ENCODE assay signal across 20 mouse cellular contexts in the genomic region with DNA sequence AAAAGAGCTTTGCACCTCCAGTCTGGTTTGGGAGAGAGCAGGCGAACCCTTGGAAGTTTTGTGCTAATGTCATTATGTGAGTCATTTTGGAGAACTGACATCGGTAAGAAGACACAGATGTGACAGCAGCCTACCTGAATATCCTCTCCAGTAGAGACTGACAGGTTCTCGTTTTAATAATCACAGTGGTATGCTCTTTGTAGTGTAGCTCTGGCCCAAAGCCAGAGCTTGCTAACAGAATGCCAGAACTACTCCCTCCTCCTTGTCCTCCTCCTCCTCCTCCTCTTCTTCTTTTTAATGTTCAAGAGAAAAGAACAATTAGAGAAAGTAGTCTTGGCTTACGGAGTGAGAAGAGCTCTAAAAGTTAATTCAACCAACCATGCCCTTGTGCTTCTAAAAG. TPM values are rescaled to one million over a fixed set of nuclear protein-coding genes. Genes with fewer than 3 reads are reported as not detected.
A peak's percentile ranks its signal among the peaks of the same experiment; 100 is the strongest.
DNase-seq lines count a peak whose midpoint lies in the region; ATAC-seq lines count a peak whose summit lies in the region.
"Had no signal": no experiment of that assay in that cellular context is flagged by ENCODE, and none has a peak within 500 bp of the region (broad histone marks: within the 10 kb centered on the region; RNA-seq: fewer than 3 reads in every experiment).

No protein-coding gene starts in this region.

- peak overlapping the region; percentile 81; the same call in 1 of the 2 replicates for H3K27ac ChIP-seq in embryonic facial prominence, embryonic 13.5 days
- no peak overlapping the region for H3K27ac ChIP-seq in embryonic facial prominence, embryonic 10.5 days (replicated peaks)
- H3K27ac ChIP-seq in intestine, embryonic 16.5 days (ENCODE audit: low read length), result peak overlapping the region; percentile 36; the same call in 1 of the 2 replicates
- no peak overlapping the region for H3K27ac ChIP-seq in intestine, embryonic 15.5 days
- peak overlapping the region; percentile 10; the same call in 1 of the 2 replicates for H3K27ac ChIP-seq in forebrain, embryonic 16.5 days (ENCODE audit: low read length)
- no peak overlapping the region for H3K27ac ChIP-seq in liver, embryonic 12.5 days
- H3K27ac ChIP-seq: gastrocnemius, adult 2 months; kidney, postnatal 0 days; liver, embryonic 13.5 days; neural tube, embryonic 12.5 days had no signal

- peak overlapping the region; percentile 44; the same call in 1 of the 2 replicates for H3K4me2 ChIP-seq in embryonic facial prominence, embryonic 13.5 days
- H3K4me2 ChIP-seq in intestine, embryonic 16.5 days (ENCODE audit: low read depth, low read length), result no peak overlapping the region
- no peak overlapping the region for H3K4me2 ChIP-seq in intestine, embryonic 15.5 days (replicated peaks)
- no peak overlapping the region for H3K4me2 ChIP-seq in forebrain, embryonic 16.5 days (ENCODE audit: low read length)
- H3K4me2 ChIP-seq in liver, embryonic 12.5 days, result no peak overlapping the region

- WGBS in embryonic facial prominence, embryonic 13.5 days, result 43% methylated on average over 4 of the region's 4 CpGs
- WGBS in embryonic facial prominence, embryonic 10.5 days, result 75% methylated on average over 4 of the region's 4 CpGs
- 62% methylated on average over 4 of the region's 4 CpGs for WGBS in intestine, embryonic 16.5 days
- 59% methylated on average over 4 of the region's 4 CpGs for WGBS in intestine, embryonic 15.5 days
- WGBS in forebrain, embryonic 16.5 days, result 34% methylated on average over 4 of the region's 4 CpGs
- 66% methylated on average over 4 of the region's 4 CpGs for WGBS in liver, embryonic 12.5 days (ENCODE audit: insufficient replicate concordance)

- H3K9me3 ChIP-seq in embryonic facial prominence, embryonic 13.5 days, result no peaks in the 10 kb centered on the region
- no peaks in the 10 kb centered on the region for H3K9me3 ChIP-seq in embryonic facial prominence, embryonic 10.5 days
- H3K9me3 ChIP-seq in intestine, embryonic 16.5 days (ENCODE audit: control insufficient read depth, low read length), result no peaks in the 10 kb centered on the region
- no peaks in the 10 kb centered on the region for H3K9me3 ChIP-seq in intestine, embryonic 15.5 days
- no peaks in the 10 kb centered on the region for H3K9me3 ChIP-seq in forebrain, embryonic 16.5 days (ENCODE audit: control insufficient read depth, low read length)
- H3K9me3 ChIP-seq in liver, embryonic 12.5 days (replicated peaks), result no peaks in the 10 kb centered on the region
- H3K9me3 ChIP-seq: liver, embryonic 13.5 days; neural tube, embryonic 12.5 days had no signal

- no peak for DNase-seq in embryonic facial prominence, embryonic 10.5 days (ENCODE audit: low spot score)
- DNase-seq in brain, adult 2 months (ENCODE audit: low read depth, low spot score), result peak; percentile 55
- no peak for DNase-seq in T-cell, adult 2 months (ENCODE audit: low spot score)
- DNase-seq: adrenal gland, adult 2 months; cerebellum, adult 11 months; cerebellum, postnatal 36 days; gastrocnemius, adult 2 months; layer of hippocampus, postnatal 36 days; liver, embryonic 13.5 days; lung, postnatal 14 days; retina, postnatal 1 day; thymus, adult 18-20 months had no signal

- H3K9ac ChIP-seq in embryonic facial prominence, embryonic 13.5 days, result no peak overlapping the region
- H3K9ac ChIP-seq in intestine, embryonic 16.5 days (ENCODE audit: low read depth, low read length), result no peak overlapping the region
- no peak overlapping the region for H3K9ac ChIP-seq in intestine, embryonic 15.5 days
- no peak overlapping the region for H3K9ac ChIP-seq in forebrain, embryonic 16.5 days (replicated peaks; ENCODE audit: low read depth, low read length)
- H3K9ac ChIP-seq in liver, embryonic 12.5 days, result no peak overlapping the region
- H3K9ac ChIP-seq: liver, embryonic 13.5 days; neural tube, embryonic 12.5 days had no signal

- H3K4me1 ChIP-seq in embryonic facial prominence, embryonic 13.5 days, result peaks cover 37% of the 10 kb centered on the region
- H3K4me1 ChIP-seq in embryonic facial prominence, embryonic 10.5 days, result peaks cover 29% of the 10 kb centered on the region
- peaks cover 10% of the 10 kb centered on the region for H3K4me1 ChIP-seq in intestine, embryonic 16.5 days (ENCODE audit: control insufficient read depth, insufficient read depth, low read length)
- H3K4me1 ChIP-seq in intestine, embryonic 15.5 days (replicated peaks), result peaks cover 14% of the 10 kb centered on the region; the same call in 1 of the 2 replicates
- peaks cover 16% of the 10 kb centered on the region for H3K4me1 ChIP-seq in forebrain, embryonic 16.5 days (replicated peaks; ENCODE audit: control insufficient read depth, insufficient read depth, low read length)
- no peaks in the 10 kb centered on the region for H3K4me1 ChIP-seq in liver, embryonic 12.5 days
- H3K4me1 ChIP-seq: megakaryocyte, embryonic 14.5 days had no signal

- no peaks in the 10 kb centered on the region for H3K36me3 ChIP-seq in embryonic facial prominence, embryonic 13.5 days
- no peaks in the 10 kb centered on the region for H3K36me3 ChIP-seq in embryonic facial prominence, embryonic 10.5 days (replicated peaks)
- H3K36me3 ChIP-seq in intestine, embryonic 16.5 days (ENCODE audit: control insufficient read depth, insufficient read depth, low read length), result no peaks in the 10 kb centered on the region
- H3K36me3 ChIP-seq in intestine, embryonic 15.5 days, result no peaks in the 10 kb centered on the region
- no peaks in the 10 kb centered on the region for H3K36me3 ChIP-seq in forebrain, embryonic 16.5 days (ENCODE audit: control insufficient read depth, insufficient read depth)
- H3K36me3 ChIP-seq in liver, embryonic 12.5 days, result no peaks in the 10 kb centered on the region
- H3K36me3 ChIP-seq: liver, embryonic 13.5 days; neural tube, embryonic 12.5 days had no signal

- no peak overlapping the region for H3K4me3 ChIP-seq in embryonic facial prominence, embryonic 13.5 days
- no peak overlapping the region for H3K4me3 ChIP-seq in embryonic facial prominence, embryonic 10.5 days
- no peak overlapping the region for H3K4me3 ChIP-seq in intestine, embryonic 16.5 days (ENCODE audit: low read length)
- no peak overlapping the region for H3K4me3 ChIP-seq in intestine, embryonic 15.5 days (replicated peaks)
- no peak overlapping the region for H3K4me3 ChIP-seq in forebrain, embryonic 16.5 days (replicated peaks; ENCODE audit: low read length)
- H3K4me3 ChIP-seq in liver, embryonic 12.5 days, result no peak overlapping the region
- H3K4me3 ChIP-seq: liver, embryonic 13.5 days; megakaryocyte, embryonic 14.5 days; neural tube, embryonic 12.5 days had no signal

- no peak for ATAC-seq in embryonic facial prominence, embryonic 13.5 days (ENCODE audit: insufficient number of reproducible peaks, insufficient read depth, low FRiP score, low TSS enrichment, low read depth)
- no peak for ATAC-seq in intestine, embryonic 16.5 days
- no peak for ATAC-seq in intestine, embryonic 15.5 days
- ATAC-seq in forebrain, embryonic 16.5 days, result no peak
- ATAC-seq in liver, embryonic 12.5 days, result no peak

- no peaks in the 10 kb centered on the region for H3K27me3 ChIP-seq in embryonic facial prominence, embryonic 13.5 days
- H3K27me3 ChIP-seq in embryonic facial prominence, embryonic 10.5 days (replicated peaks; ENCODE audit: low read depth, poor library complexity, severe bottlenecking), result no peaks in the 10 kb centered on the region
- H3K27me3 ChIP-seq in intestine, embryonic 16.5 days (replicated peaks; ENCODE audit: control insufficient read depth, insufficient read depth, low read length), result no peaks in the 10 kb centered on the region
- H3K27me3 ChIP-seq in intestine, embryonic 15.5 days (replicated peaks), result no peaks in the 10 kb centered on the region
- no peaks in the 10 kb centered on the region for H3K27me3 ChIP-seq in forebrain, embryonic 16.5 days (replicated peaks; ENCODE audit: control insufficient read depth, insufficient read depth, low read length)
- H3K27me3 ChIP-seq in liver, embryonic 12.5 days (replicated peaks), result no peaks in the 10 kb centered on the region
- H3K27me3 ChIP-seq: liver, embryonic 13.5 days; neural tube, embryonic 12.5 days had no signal

RNA-seq across cellular contexts. Expression of gene Map3k20, which starts 31.6 kb away (rescaled TPM):
- 17.6 and 19.7 TPM in 2 replicates for polyA plus RNA-seq in embryonic facial prominence, embryonic 13.5 days (2015; fragmentation: Nextera tagmentation; extraction: Ambion mirVana)
- polyA plus RNA-seq in embryonic facial prominence, embryonic 10.5 days (2016; fragmentation: Nextera tagmentation; extraction: Ambion mirVana), result 7.3 and 8.7 TPM in 2 replicates
- 13.8 and 14.8 TPM in 2 replicates for polyA plus RNA-seq in intestine, embryonic 16.5 days (2015; fragmentation: Nextera tagmentation; extraction: Ambion mirVana)
- polyA plus RNA-seq in intestine, embryonic 15.5 days (2015; fragmentation: Nextera tagmentation; extraction: Ambion mirVana), result 17.0 and 17.7 TPM in 2 replicates
- 4.2 and 4.4 TPM in 2 replicates for polyA plus RNA-seq in forebrain, embryonic 16.5 days (2015; fragmentation: Nextera tagmentation; extraction: Ambion mirVana)
- 9.0 and 9.4 TPM in 2 replicates for polyA plus RNA-seq in liver, embryonic 12.5 days (2016; fragmentation: Nextera tagmentation; extraction: Ambion mirVana)

Comparison
In these comparisons a context has a peak if more than half of its experiments do, and no peak if none do; other contexts are left out.
1. H3K27ac ChIP-seq: peak in embryonic facial prominence, embryonic 13.5 days (single experiment), intestine, embryonic 16.5 days (single experiment) and forebrain, embryonic 16.5 days (single experiment); none in embryonic facial prominence, embryonic 10.5 days (single experiment), intestine, embryonic 15.5 days (single experiment) and liver, embryonic 12.5 days (single experiment).